Mouse (Mus musculus) lung, embryonic 14.5 days (tissue): Measurements from ENCODE around the gene B3gnt8. TPM values are rescaled to one million over a fixed set of nuclear protein-coding genes. Genes with fewer than 3 reads are reported as not detected.
A peak's percentile ranks its signal among the peaks of the same experiment; 100 is the strongest.

ENCODE experiments used
- ATAC-seq: fragments of 200-750 bp; cut with Nextera tagmentation; 2 replicates; pipeline ENCODE4 v1.8.0; 2017; ENCODE audit warnings: mild to moderate bottlenecking, moderate TSS enrichment, moderate library complexity; ENCODE audit not compliant: insufficient read depth
- DNase-seq: peaks from one replicate; pipeline ENCODE4 v3.0.0-alpha.2; 2015
- H3K27ac ChIP-seq: fragments of 300-500 bp; sonication (generic); 2 replicates; pipeline ENCODE4 v1.5.1; 2014; ENCODE audit warnings: low read depth, mild to moderate bottlenecking, moderate library complexity
- H3K27me3 ChIP-seq: fragments of 300-500 bp; sonication (generic); 2 replicates; pipeline ENCODE4 v1.6.1; 2014; ENCODE audit warnings: low read length, control low read depth; ENCODE audit not compliant: insufficient read depth
- H3K36me3 ChIP-seq: fragments of 300-500 bp; sonication (generic); 2 replicates; pipeline ENCODE4 v1.6.1; 2014; ENCODE audit warnings: control low read depth; ENCODE audit not compliant: insufficient read depth
- H3K4me1 ChIP-seq: fragments of 300-500 bp; sonication (generic); 2 replicates; pipeline ENCODE4 v1.6.1; 2014; ENCODE audit warnings: antibody characterized with exemption, control low read depth; ENCODE audit not compliant: insufficient read depth
- H3K4me2 ChIP-seq: fragments of 300-500 bp; sonication (generic); 2 replicates; pipeline ENCODE4 v1.6.1; 2014; ENCODE audit warnings: mild to moderate bottlenecking
- H3K4me3 ChIP-seq: fragments of 300-500 bp; sonication (generic); 2 replicates; pipeline ENCODE4 v1.5.1; 2014; ENCODE audit warnings: low read depth, low read length
- H3K9ac ChIP-seq: fragments of 300-500 bp; sonication (generic); 2 replicates; pipeline ENCODE4 v1.6.1; 2014
- H3K9me3 ChIP-seq: fragments of 300-500 bp; sonication (generic); 2 replicates; pipeline ENCODE4 v1.6.1; 2016; ENCODE audit warnings: low read depth, low read length, control low read depth
- CTCF ChIP-seq: IDR thresholded peaks from 2 replicates; pipeline ENCODE4 v1.5.1; 2016; ENCODE audit warnings: antibody characterized with exemption, low read depth
- WGBS: fragments of 180-500 bp; shearing (Covaris S2); extraction: QIAGEN DNeasy Blood & Tissue Kit; methylation state at CpG from one replicate; pipeline ENCODE4 v1.1.7; 2014; 5-methylcytosine and 5-hydroxymethylcytosine counted together
- polyA plus RNA-seq: library from polyadenylated mRNA; unstranded; fragments of >200 nt; fragmentation: Nextera tagmentation; extraction: Ambion mirVana; gene quantifications from 2 replicates; pipeline ENCODE4 v1.2.1, GENCODE M21; 2014

The B3gnt8 gene
- polyA plus RNA-seq, 1 experiment from 2014 or later = 3.5 TPM

DNA sequence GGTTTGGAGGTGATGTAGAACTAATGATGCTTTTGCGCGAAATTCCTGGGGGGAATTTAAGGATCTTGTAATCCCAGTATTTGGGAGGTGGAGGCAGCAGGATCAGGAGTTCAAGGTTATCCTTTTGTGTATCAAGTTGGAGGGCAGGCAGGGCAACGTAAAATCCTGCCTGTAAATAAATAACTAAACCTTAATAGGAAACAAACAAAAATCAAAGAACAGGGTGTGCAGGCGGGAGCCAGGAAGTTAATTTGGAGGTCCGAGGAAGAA lies 6.8 kb upstream of the B3gnt8 start:
- H3K27ac ChIP-seq = no peak overlapping the region
- 14% methylated on average over 5 of the region's 5 CpGs for WGBS

DNA sequence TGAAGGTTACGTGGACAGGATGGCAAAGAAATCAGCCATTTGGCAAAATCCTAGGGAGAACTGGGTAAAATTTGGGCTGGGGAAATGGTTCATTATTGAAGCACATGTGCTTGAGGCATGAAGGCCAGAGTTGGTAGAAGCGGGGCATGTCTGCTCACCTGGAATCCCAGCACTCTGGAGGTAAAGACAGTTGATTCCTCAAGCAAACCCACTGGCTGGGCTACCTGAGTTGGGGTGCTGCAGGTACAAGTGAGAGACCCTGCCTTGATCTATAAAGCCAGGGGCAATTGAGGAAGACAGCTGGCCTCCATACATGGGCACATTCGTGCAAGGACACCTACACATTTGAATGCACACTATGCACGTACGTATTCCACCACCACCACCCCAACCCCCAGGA lies 6.4 kb upstream of the B3gnt8 start:
- H3K9me3 ChIP-seq = no peaks in the 10 kb centered on the region
- TF ChIP-seq CTCF = no peak
- H3K4me1 ChIP-seq = no peaks in the 10 kb centered on the region

More for the DNA sequence above, 6.8 kb upstream of the B3gnt8 start:
- ATAC-seq (no peak), DNase-seq (no peak)
- no peaks in the 10 kb centered on the region for H3K4me1 ChIP-seq
- H3K4me3 ChIP-seq = peak overlapping the region; percentile 57
- TF ChIP-seq CTCF = no peak
- H3K36me3 ChIP-seq = peaks cover 28% of the 10 kb centered on the region
- peak overlapping the region; percentile 69 for H3K4me2 ChIP-seq
- peak overlapping the region; percentile 55 for H3K9ac ChIP-seq
- H3K9me3 ChIP-seq = no peaks in the 10 kb centered on the region
- H3K27me3 ChIP-seq = peaks cover 2% of the 10 kb centered on the region; the same call in 1 of the 2 replicates

DNA sequence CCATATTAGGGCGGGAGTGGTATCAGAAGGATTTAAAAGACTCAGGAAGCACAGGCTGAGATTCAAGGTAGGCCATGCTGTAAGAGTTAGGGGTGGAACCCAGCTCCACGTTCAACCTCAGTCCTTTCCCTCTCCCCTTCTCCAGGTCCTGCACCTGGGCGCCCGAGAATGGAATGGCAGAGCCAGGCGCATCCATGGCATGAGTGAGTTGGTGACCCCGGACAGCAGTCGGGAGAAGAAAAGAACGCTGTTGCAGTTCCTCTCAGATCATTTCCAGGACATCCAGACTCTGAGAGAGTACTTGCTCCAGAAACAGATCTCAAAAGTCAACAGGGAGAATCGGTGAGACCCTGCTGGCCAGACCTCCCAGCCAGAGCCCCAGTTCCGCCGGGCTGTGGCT lies 5.7 kb upstream of the B3gnt8 start:
- Histone ChIP-seq H3K4me1 (no peaks in the 10 kb centered on the region), H3K36me3 (peaks cover 36% of the 10 kb centered on the region), H3K4me3 (no peak overlapping the region), H3K9me3 (no peaks in the 10 kb centered on the region), H3K4me2 (no peak overlapping the region), H3K27ac (no peak overlapping the region), H3K9ac (no peak overlapping the region), H3K27me3 (no peaks in the 10 kb centered on the region)
- 91% methylated on average over 11 of the region's 11 CpGs for WGBS
- ATAC-seq (no peak), DNase-seq (no peak)
- no peak for TF ChIP-seq CTCF

More for the DNA sequence above, 6.4 kb upstream of the B3gnt8 start:
- ATAC-seq = no peak
- 92% methylated on average over 5 of the region's 5 CpGs for WGBS
- peaks cover 32% of the 10 kb centered on the region for H3K36me3 ChIP-seq
- no peak overlapping the region for H3K27ac ChIP-seq
- peaks cover 2% of the 10 kb centered on the region; the same call in 1 of the 2 replicates for H3K27me3 ChIP-seq
- peak overlapping the region; percentile 69 for H3K4me2 ChIP-seq
- no peak for DNase-seq
- peak overlapping the region; percentile 57 for H3K4me3 ChIP-seq
- H3K9ac ChIP-seq = 0 out of 2 replicates have a peak overlapping the region, but pooled peaks have one; percentile 55

DNA sequence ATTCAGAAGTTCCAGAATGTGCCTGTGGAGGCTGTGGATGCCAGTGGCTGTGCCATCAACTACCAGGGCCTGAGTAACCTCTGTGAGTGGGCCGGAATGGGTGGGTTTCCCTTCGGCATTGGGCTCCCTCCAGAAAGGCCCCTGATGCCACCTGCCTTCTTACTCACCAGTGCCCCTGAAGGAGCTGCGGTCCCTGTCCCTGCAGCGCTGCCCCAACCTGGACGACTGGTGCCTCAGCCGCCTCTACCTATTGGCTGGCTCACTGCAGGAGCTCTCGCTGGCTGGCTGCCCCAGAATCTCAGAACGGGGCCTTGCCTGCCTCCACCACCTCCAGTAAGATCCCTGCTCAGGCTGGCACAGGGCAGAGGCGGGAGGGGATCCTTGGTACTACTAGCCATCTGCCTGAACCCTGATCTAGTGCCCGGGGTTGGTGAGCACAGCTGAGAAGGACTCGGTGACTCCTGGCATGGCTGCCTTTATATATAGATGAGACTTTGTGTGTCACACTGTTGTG lies 2.5 kb upstream of the B3gnt8 start:
- Histone ChIP-seq H3K36me3 (peaks cover 36% of the 10 kb centered on the region), H3K4me1 (peaks cover 12% of the 10 kb centered on the region; the same call in 1 of the 2 replicates), H3K27me3 (no peaks in the 10 kb centered on the region), H3K9me3 (no peaks in the 10 kb centered on the region), H3K9ac (no peak overlapping the region), H3K4me3 (no peak overlapping the region), H3K27ac (no peak overlapping the region), H3K4me2 (no peak overlapping the region)
- DNase-seq (no peak), ATAC-seq (no peak)
- WGBS = 87% methylated on average over 11 of the region's 11 CpGs
- no peak for TF ChIP-seq CTCF

DNA sequence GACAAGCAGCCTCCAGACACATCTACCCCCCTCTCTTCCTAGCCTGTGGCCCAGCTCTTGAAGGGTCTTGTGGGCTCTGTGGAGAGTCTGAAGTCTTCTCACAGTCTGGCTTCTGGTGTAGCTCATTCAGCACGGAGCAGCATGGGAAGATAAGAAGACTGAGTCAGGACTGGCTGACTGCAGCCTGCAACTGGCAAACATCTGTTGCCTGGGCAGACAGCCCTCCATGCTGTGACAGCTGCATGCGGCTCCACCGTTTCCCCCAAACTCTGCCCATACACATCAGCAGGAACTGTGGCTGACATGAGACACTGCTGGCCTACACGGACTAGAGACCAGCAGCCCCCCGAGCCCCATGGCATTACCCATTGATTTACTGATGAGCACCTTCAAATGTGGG lies 1.6 kb upstream of the B3gnt8 start:
- TF ChIP-seq CTCF = no peak

DNA sequence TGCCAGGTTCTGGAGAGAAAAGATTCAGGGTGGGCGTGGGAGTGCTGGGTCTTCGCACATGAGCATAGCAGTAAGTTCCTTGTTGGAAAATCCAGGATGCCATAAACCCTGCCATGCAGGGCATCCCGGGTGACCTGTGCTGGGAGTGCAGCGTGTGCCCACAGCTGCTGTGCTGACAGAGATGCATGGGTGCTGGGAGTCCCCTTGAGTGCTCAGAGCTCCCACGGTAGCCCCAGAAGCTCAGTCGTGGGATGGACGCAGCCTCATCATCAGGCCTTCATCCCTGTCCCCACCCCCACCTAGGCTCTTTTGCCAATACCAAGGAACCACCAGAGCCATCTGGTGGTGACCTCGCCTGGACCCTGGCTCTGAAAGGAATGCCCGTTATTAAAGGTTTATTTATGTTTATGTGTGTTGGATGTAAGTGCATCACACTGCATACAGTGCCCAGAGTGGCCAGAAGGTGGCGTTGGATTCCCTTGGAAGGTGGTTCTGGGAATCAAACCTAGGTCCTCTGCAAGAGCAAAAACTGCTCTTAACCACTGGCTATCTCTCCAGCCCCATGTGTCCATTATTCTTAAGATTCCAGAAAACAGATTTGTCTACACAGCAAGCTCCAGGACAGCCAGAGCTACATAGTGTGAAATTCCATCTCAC lies 732 bp upstream of the B3gnt8 start:
- H3K36me3 ChIP-seq = peaks cover 47% of the 10 kb centered on the region
- DNase-seq (peak; percentile 48), ATAC-seq (no peak)
- H3K9me3 ChIP-seq = no peaks in the 10 kb centered on the region
- 76% methylated on average over 10 of the region's 10 CpGs for WGBS
- H3K4me3 ChIP-seq = no peak overlapping the region
- H3K27ac ChIP-seq = no peak overlapping the region
- no peaks in the 10 kb centered on the region for H3K27me3 ChIP-seq
- no peak overlapping the region for H3K4me2 ChIP-seq
- H3K4me1 ChIP-seq = peaks cover 12% of the 10 kb centered on the region; the same call in 1 of the 2 replicates
- no peak overlapping the region for H3K9ac ChIP-seq
- TF ChIP-seq CTCF = peak; percentile 56

More for the DNA sequence above, 1.6 kb upstream of the B3gnt8 start:
- Histone ChIP-seq H3K4me1 (peaks cover 12% of the 10 kb centered on the region; the same call in 1 of the 2 replicates), H3K27me3 (no peaks in the 10 kb centered on the region), H3K9ac (no peak overlapping the region), H3K9me3 (no peaks in the 10 kb centered on the region), H3K4me3 (no peak overlapping the region), H3K4me2 (no peak overlapping the region), H3K27ac (0 out of 2 replicates have a peak overlapping the region, but pooled peaks have one; percentile 26), H3K36me3 (peaks cover 38% of the 10 kb centered on the region)
- WGBS = 50% methylated on average over 5 of the region's 5 CpGs
- DNase-seq (peak; percentile 48), ATAC-seq (peak; percentile 8; the same call in 1 of the 2 replicates)

DNA sequence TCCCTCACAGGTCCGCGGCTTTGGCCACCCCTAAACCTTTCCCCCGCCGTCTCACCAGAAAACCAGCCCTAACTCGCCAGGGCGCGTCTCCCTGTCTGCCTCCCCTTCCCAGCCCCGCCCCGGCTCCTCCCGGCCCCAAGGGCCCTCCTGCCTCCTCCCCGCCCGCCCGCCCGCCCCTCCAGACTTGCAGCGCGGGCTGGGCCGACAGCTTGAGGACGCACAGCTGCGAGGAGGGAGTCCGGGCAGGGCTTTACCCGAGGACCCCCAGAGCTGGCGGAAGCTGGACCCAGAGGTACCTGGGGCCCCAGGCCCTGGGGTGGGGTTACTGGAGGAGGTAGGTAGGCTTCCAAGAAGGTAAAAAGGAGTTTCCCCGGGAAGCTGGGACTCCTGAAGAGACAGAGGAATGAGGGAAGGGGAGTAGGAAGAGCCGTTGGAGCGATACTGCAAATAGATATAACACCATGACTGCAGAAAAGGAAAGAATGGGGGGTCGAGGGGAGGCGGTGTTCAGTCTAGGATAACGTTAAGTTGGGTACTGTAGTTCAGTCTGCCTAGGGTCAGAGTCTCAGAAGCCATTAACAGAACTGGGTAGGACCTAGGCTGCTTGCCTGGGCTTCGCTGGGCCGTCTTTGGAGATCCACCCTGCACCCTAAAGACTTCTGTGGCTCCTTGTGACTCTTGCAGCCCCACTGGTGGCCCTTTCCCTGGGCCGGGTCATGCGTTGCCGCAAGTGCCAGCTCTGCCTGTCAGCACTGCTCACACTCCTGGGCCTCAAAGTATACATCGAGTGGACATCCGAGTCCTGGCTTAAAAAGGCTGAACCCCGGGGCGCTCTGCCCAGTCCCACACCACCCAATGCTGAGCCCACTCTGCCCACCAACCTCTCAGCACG lies 1.2 kb downstream of the B3gnt8 start:
- Histone ChIP-seq H3K4me2 (peak overlapping the region; percentile 74), H3K27me3 (no peaks in the 10 kb centered on the region), H3K4me1 (peaks cover 12% of the 10 kb centered on the region; the same call in 1 of the 2 replicates), H3K9me3 (no peaks in the 10 kb centered on the region), H3K4me3 (peak overlapping the region; percentile 42), H3K36me3 (peaks cover 42% of the 10 kb centered on the region), H3K9ac (peak overlapping the region; percentile 48), H3K27ac (peak overlapping the region; percentile 72)
- ATAC-seq (peak; percentile 87), DNase-seq (peak; percentile 79)
- no peak for TF ChIP-seq CTCF
- 10% methylated on average over 37 of the region's 38 CpGs for WGBS
